Comparison of ENCODE assay signal across 15 mouse cellular contexts in the genomic region with DNA sequence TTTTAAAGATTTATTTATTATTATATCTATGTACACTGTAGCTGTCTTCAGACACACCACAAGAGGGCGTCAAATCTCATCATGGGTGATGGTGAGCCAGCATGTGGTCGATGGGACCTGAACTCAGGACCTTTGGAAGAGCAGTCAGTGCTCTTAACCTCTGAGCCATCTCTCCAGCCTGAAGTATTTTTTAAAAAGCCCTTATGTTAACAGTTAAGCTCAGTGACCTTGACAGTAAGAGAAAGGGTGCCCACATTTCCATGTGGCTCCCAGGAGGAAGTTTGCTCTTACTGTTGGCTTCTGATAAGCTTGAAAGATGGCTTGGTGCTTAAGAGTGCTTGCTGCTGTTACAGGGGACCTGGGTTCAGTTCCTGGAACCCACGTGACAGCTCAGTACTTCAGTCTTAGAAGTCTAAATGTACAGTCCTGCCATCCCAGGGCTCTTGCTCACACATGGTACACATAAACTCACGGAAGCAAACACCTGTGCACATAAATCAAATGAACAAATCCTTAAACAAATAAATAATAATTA. TPM values are rescaled to one million over a fixed set of nuclear protein-coding genes. Genes with fewer than 3 reads are reported as not detected.
DNase-seq lines count a peak whose midpoint lies in the region; ATAC-seq lines count a peak whose summit lies in the region.
"Had no signal": no experiment of that assay in that cellular context is flagged by ENCODE, and none has a peak within 500 bp of the region (broad histone marks: within the 10 kb centered on the region; RNA-seq: fewer than 3 reads in every experiment).

No protein-coding gene starts in this region.

- H3K27ac ChIP-seq in forebrain, embryonic 11.5 days (ENCODE audit: low read depth, low read length) = no peak overlapping the region
- no peak overlapping the region for H3K27ac ChIP-seq in forebrain, embryonic 14.5 days (ENCODE audit: low read depth, low read length)
- peak overlapping the region; percentile 90 for H3K27ac ChIP-seq in liver, embryonic 13.5 days
- H3K27ac ChIP-seq: heart, embryonic 15.5 days; neural tube, embryonic 12.5 days had no signal

- H3K9me3 ChIP-seq in forebrain, embryonic 11.5 days (ENCODE audit: control insufficient read depth, low read length) = no peaks in the 10 kb centered on the region; the same call in 1 of the 2 replicates
- no peaks in the 10 kb centered on the region for H3K9me3 ChIP-seq in forebrain, embryonic 14.5 days (replicated peaks; ENCODE audit: control insufficient read depth, low read length)
- H3K9me3 ChIP-seq in megakaryocyte, embryonic 14.5 days = peaks cover 4% of the 10 kb centered on the region; the same call in 1 of the 2 replicates
- no peaks in the 10 kb centered on the region for H3K9me3 ChIP-seq in liver, embryonic 13.5 days (replicated peaks)
- H3K9me3 ChIP-seq: heart, embryonic 15.5 days; neural tube, embryonic 12.5 days had no signal

- no peak overlapping the region for H3K4me3 ChIP-seq in forebrain, embryonic 11.5 days (ENCODE audit: low read depth, low read length)
- no peak overlapping the region for H3K4me3 ChIP-seq in forebrain, embryonic 14.5 days (ENCODE audit: low read depth, low read length)
- peak overlapping the region; percentile 98 for H3K4me3 ChIP-seq in megakaryocyte, embryonic 14.5 days (replicated peaks)
- H3K4me3 ChIP-seq in liver, embryonic 13.5 days (replicated peaks) = peak overlapping the region; percentile 97

- no peak overlapping the region for H3K4me2 ChIP-seq in forebrain, embryonic 11.5 days (ENCODE audit: low read depth, low read length, severe bottlenecking)
- no peak overlapping the region for H3K4me2 ChIP-seq in forebrain, embryonic 14.5 days (ENCODE audit: low read length)
- peak overlapping the region; percentile 72 for H3K4me2 ChIP-seq in liver, embryonic 13.5 days

- H3K27me3 ChIP-seq in forebrain, embryonic 11.5 days (ENCODE audit: control insufficient read depth, insufficient read depth, low read length) = no peaks in the 10 kb centered on the region
- no peaks in the 10 kb centered on the region for H3K27me3 ChIP-seq in forebrain, embryonic 14.5 days (replicated peaks; ENCODE audit: control insufficient read depth, insufficient read depth, low read length)
- H3K27me3 ChIP-seq in megakaryocyte, embryonic 14.5 days (replicated peaks) = no peaks in the 10 kb centered on the region
- H3K27me3 ChIP-seq in liver, embryonic 13.5 days = no peaks in the 10 kb centered on the region
- H3K27me3 ChIP-seq: heart, embryonic 15.5 days; neural tube, embryonic 12.5 days had no signal

- peaks cover 2% of the 10 kb centered on the region; the same call in 1 of the 2 replicates for H3K4me1 ChIP-seq in forebrain, embryonic 11.5 days (replicated peaks; ENCODE audit: control insufficient read depth, insufficient read depth, low read length)
- peaks cover 5% of the 10 kb centered on the region; the same call in 1 of the 2 replicates for H3K4me1 ChIP-seq in forebrain, embryonic 14.5 days (ENCODE audit: control insufficient read depth, insufficient read depth, low read length)
- peaks cover 58% of the 10 kb centered on the region for H3K4me1 ChIP-seq in megakaryocyte, embryonic 14.5 days
- peaks cover 36% of the 10 kb centered on the region for H3K4me1 ChIP-seq in liver, embryonic 13.5 days (replicated peaks)

- ATAC-seq in forebrain, embryonic 11.5 days (replicated peaks; ENCODE audit: low FRiP score) = no peak
- no peak for ATAC-seq in forebrain, embryonic 14.5 days
- no peak for ATAC-seq in megakaryocyte, adult 5-6 weeks (ENCODE audit: poor library complexity, severe bottlenecking)
- ATAC-seq in liver, embryonic 13.5 days (ENCODE audit: low read depth) = peak; percentile 42

- H3K9ac ChIP-seq in forebrain, embryonic 11.5 days (ENCODE audit: low read length) = no peak overlapping the region
- H3K9ac ChIP-seq in forebrain, embryonic 14.5 days (ENCODE audit: low read length) = no peak overlapping the region
- H3K9ac ChIP-seq in liver, embryonic 13.5 days = peak overlapping the region; percentile 95

- DNase-seq in forebrain, embryonic 11.5 days (ENCODE audit: low spot score) = peak; percentile 37
- no peak for DNase-seq in forebrain, embryonic 14.5 days (ENCODE audit: low spot score)
- peak; percentile 26 for DNase-seq in liver, embryonic 13.5 days
- DNase-seq in retina, embryonic 14.5 days (ENCODE audit: low spot score) = no peak
- DNase-seq in ovary, postnatal 10 days (ENCODE audit: low spot score) = no peak
- DNase-seq in lung, postnatal 10 days = no peak
- DNase-seq: adrenal gland, postnatal 10 days; B cell, adult 2 months; kidney, postnatal 25 days; lung, adult 18-20 months; midbrain, embryonic 14.5 days had no signal

- H3K36me3 ChIP-seq in forebrain, embryonic 11.5 days (ENCODE audit: control insufficient read depth, insufficient read depth, low read length) = no peaks in the 10 kb centered on the region; the same call in 1 of the 2 replicates
- peaks cover 12% of the 10 kb centered on the region for H3K36me3 ChIP-seq in forebrain, embryonic 14.5 days (ENCODE audit: control insufficient read depth, insufficient read depth, low read length)
- peaks cover 48% of the 10 kb centered on the region for H3K36me3 ChIP-seq in megakaryocyte, embryonic 14.5 days (replicated peaks; ENCODE audit: low read length)
- H3K36me3 ChIP-seq in liver, embryonic 13.5 days = peaks cover 31% of the 10 kb centered on the region

- 83% methylated on average over 4 of the region's 4 CpGs for WGBS in forebrain, embryonic 11.5 days
- WGBS in forebrain, embryonic 14.5 days = 88% methylated on average over 4 of the region's 4 CpGs
- 28% methylated on average over 4 of the region's 4 CpGs for WGBS in liver, embryonic 13.5 days (ENCODE audit: insufficient replicate concordance)

RNA-seq across cellular contexts. Expression of a gene that starts 1.6 kb away (rescaled TPM):
- polyA plus RNA-seq in forebrain, embryonic 11.5 days (2014; fragmentation: Nextera tagmentation; extraction: Ambion mirVana) = 26.6 and 31.2 TPM in 2 replicates
- polyA plus RNA-seq in forebrain, embryonic 14.5 days (2014; fragmentation: Nextera tagmentation; extraction: Ambion mirVana) = 18.0 and 21.0 TPM in 2 replicates
- 2.9 and 11.2 TPM in 2 replicates for polyA plus RNA-seq in megakaryocyte, embryonic 14.5 days (2012; ENCODE audit: insufficient read depth, low replicate concordance)
- total RNA-seq in megakaryocyte, adult 5-6 weeks (2015) = 11.9 and 14.2 TPM in 2 replicates
- total RNA-seq in megakaryocyte, adult 5-6 weeks (2017) = 12.0 and 16.3 TPM in 2 replicates
- polyA plus RNA-seq in liver, embryonic 13.5 days (2015; fragmentation: Nextera tagmentation; extraction: Ambion mirVana) = 21.9 and 24.3 TPM in 2 replicates

RNA-seq across cellular contexts. Expression of a gene that starts 5.6 kb away (rescaled TPM):
- polyA plus RNA-seq in forebrain, embryonic 11.5 days (2014; fragmentation: Nextera tagmentation; extraction: Ambion mirVana) = 31.5 and 34.7 TPM in 2 replicates
- polyA plus RNA-seq in forebrain, embryonic 14.5 days (2014; fragmentation: Nextera tagmentation; extraction: Ambion mirVana) = 11.6 and 15.3 TPM in 2 replicates
- 2.8 and 3.6 TPM in 2 replicates for polyA plus RNA-seq in megakaryocyte, embryonic 14.5 days (2012; ENCODE audit: insufficient read depth, low replicate concordance)
- 4.7 and 5.0 TPM in 2 replicates for total RNA-seq in megakaryocyte, adult 5-6 weeks (2015)
- 5.1 and 12.0 TPM in 2 replicates for total RNA-seq in megakaryocyte, adult 5-6 weeks (2017)
- 21.7 and 26.8 TPM in 2 replicates for polyA plus RNA-seq in liver, embryonic 13.5 days (2015; fragmentation: Nextera tagmentation; extraction: Ambion mirVana)

RNA-seq across cellular contexts. Expression of a gene that starts 54.8 kb away (rescaled TPM):
- polyA plus RNA-seq in forebrain, embryonic 11.5 days (2014; fragmentation: Nextera tagmentation; extraction: Ambion mirVana) = 122 and 132 TPM in 2 replicates
- polyA plus RNA-seq in forebrain, embryonic 14.5 days (2014; fragmentation: Nextera tagmentation; extraction: Ambion mirVana) = 95.2 and 120 TPM in 2 replicates
- polyA plus RNA-seq in megakaryocyte, embryonic 14.5 days (2012; ENCODE audit: insufficient read depth, low replicate concordance) = 1.6 and 14.7 TPM in 2 replicates
- total RNA-seq in megakaryocyte, adult 5-6 weeks (2015) = 64.6 and 69.8 TPM in 2 replicates
- total RNA-seq in megakaryocyte, adult 5-6 weeks (2017) = 165 and 188 TPM in 2 replicates
- polyA plus RNA-seq in liver, embryonic 13.5 days (2015; fragmentation: Nextera tagmentation; extraction: Ambion mirVana) = 93.8 and 94.0 TPM in 2 replicates

Comparison
In these comparisons a context has a peak if more than half of its experiments do, and no peak if none do; other contexts are left out.
1. DNase-seq: peak in forebrain, embryonic 11.5 days (single experiment) and liver, embryonic 13.5 days (single experiment); none in forebrain, embryonic 14.5 days (single experiment), retina, embryonic 14.5 days (single experiment), ovary, postnatal 10 days (single experiment) and lung, postnatal 10 days (single experiment).
2. H3K4me3 ChIP-seq: peak in megakaryocyte, embryonic 14.5 days (single experiment) and liver, embryonic 13.5 days (single experiment); none in forebrain, embryonic 11.5 days (single experiment) and forebrain, embryonic 14.5 days (single experiment).